Mouse (Mus musculus) Patski (cell line): ENCODE data around the gene Cox4i1. TPM values are rescaled to one million over a fixed set of nuclear protein-coding genes. Genes with fewer than 3 reads are reported as not detected.
A peak's percentile ranks its signal among the peaks of the same experiment; 100 is the strongest.

Experiments used
- ATAC-seq: fragments of 100-300 bp; one replicate; pipeline ENCODE4 v1.8.0; 2021
- CTCF ChIA-PET: fragments of 350-600 bp; sonication (Branson Sonifier 250); formaldehyde crosslinking; loops from one replicate; lab custom pipeline; 2022; ENCODE audit warnings: inconsistent platforms; lab: Charles Lee
- POLR2A ChIA-PET: fragments of 350-600 bp; sonication (Branson Sonifier 250); formaldehyde crosslinking; loops from one replicate; lab custom pipeline; 2022; ENCODE audit warnings: antibody characterized with exemption, inconsistent platforms; lab: Charles Lee
- DNase-seq: peaks from one replicate; pipeline ENCODE4 v3.0.0-alpha.2; 2011; ENCODE audit warnings: low read depth, low spot score
- H3K27me3 ChIP-seq: fragments of 371-371 bp; one replicate; pipeline ENCODE4 v1.5.1; 2021
- CTCF ChIP-seq: fragments of 100-300 bp; IDR thresholded peaks from one replicate; pipeline ENCODE4 v1.5.1; 2021
- in situ Hi-C: fragments of 300-500 bp; cut with MboI; formaldehyde crosslinking; loops from 3 replicates; pipeline ENCODE4 v1.11.1; 2018; ENCODE audit warnings: low pct_unique_long_range_greater_than_20kb, mixed read lengths
- polyA plus RNA-seq: library from polyadenylated mRNA; unstranded; gene quantifications from one replicate; pipeline ENCODE4 v1.2.3, GENCODE M21; 2021

The Cox4i1 gene
- polyA plus RNA-seq, 1 experiment from 2014 or later = 1,640 TPM

DNA sequence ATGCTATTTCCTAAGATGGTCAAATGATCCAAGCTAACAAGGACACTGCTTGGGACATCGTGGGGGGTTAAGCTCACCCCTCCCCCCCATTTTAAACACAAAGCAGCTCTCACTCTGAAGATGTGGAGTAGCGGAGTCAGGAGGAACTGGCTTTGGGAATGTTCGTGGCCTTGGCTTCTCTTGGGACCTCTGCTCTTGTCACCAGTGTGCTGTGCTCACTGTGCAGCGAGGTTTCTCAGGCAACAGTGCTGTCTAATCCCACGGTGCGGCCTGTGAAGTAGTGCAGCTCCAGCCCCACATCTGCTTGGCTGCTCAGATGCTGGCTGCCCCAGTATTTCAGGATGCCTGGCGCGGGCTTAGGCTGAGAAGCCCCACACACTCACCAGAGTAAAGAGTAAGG lies 10.6 kb upstream of the Cox4i1 start:
- ChIA-PET POLR2A (no interaction called here), CTCF (no interaction called here)
- in situ Hi-C loops = no loop called here
- DNase-seq (no peak), ATAC-seq (no peak)
- H3K27me3 ChIP-seq = no peaks in the 10 kb centered on the region
- TF ChIP-seq CTCF = no peak

DNA sequence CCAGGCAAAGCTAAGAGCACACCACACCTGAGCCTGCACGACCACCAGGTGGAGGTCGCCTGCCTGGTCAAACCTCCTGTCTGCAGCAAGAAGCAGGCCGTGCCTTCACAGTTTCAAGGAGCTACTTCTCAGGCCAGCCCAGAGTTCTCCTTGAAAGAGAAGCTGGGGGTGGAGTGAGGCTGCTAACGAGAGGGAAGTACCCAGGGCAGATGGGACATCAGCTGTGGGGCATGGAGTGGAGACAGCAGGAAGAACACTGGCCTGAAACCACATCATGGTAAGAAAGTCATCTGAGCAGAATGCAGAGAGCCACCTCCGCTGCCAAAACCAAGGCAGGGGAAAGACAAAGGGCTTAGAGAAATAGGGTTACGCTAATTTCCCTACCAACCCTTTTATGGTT lies 3.5 kb upstream of the Cox4i1 start:
- no peak for DNase-seq
- no peaks in the 10 kb centered on the region for H3K27me3 ChIP-seq
- in situ Hi-C loops = no loop called here
- TF ChIP-seq CTCF = no peak
- POLR2A ChIA-PET = no interaction called here
- CTCF ChIA-PET = interaction anchor here (0.9 kb wide), 1 partner anchor 16 kb away, joined by 3 read pairs; no protein-coding TSS in a partner anchor
- no peak for ATAC-seq

DNA sequence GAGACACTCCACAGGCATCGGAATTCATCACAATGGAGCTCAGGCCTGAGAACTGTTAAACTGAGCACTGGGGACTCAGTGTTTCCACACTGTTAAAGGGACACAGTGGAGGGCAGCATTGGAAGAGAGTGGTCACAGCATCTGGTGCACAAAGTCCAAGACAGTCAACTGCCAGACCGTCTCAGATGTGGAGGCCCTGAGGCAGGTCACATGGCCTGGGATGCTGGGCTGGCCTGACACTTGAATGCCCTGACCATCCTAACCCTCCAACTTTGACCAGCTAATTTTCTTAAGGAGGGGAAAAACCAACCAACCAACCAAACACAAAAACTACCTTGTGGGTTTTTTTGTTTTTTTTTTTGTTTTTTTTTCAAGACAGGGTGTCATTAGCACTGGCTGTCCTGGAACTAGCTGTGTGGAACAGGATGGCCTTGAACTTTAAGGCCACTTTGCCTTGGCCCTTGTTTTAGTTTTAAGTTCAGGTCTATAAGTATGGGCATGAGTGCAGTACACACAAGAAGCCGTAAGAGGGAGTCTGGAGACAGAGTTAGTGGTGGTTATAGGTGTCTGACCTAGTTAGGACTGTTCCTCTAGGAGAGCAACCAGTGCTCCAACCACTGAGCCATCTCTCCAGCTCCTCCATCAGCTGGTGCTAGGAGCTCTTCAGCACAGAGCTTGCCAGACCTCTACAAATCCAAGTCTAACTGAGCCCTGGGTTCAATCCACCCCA lies 2.1 kb upstream of the Cox4i1 start:
- ATAC-seq (no peak), DNase-seq (no peak)
- H3K27me3 ChIP-seq = no peaks in the 10 kb centered on the region
- in situ Hi-C loops = no loop called here
- CTCF ChIA-PET = interaction anchor here (1.0 kb wide), 1 partner anchor 12 kb away, joined by 3 read pairs; no protein-coding TSS in a partner anchor
- POLR2A ChIA-PET = no interaction called here
- TF ChIP-seq CTCF = no peak

DNA sequence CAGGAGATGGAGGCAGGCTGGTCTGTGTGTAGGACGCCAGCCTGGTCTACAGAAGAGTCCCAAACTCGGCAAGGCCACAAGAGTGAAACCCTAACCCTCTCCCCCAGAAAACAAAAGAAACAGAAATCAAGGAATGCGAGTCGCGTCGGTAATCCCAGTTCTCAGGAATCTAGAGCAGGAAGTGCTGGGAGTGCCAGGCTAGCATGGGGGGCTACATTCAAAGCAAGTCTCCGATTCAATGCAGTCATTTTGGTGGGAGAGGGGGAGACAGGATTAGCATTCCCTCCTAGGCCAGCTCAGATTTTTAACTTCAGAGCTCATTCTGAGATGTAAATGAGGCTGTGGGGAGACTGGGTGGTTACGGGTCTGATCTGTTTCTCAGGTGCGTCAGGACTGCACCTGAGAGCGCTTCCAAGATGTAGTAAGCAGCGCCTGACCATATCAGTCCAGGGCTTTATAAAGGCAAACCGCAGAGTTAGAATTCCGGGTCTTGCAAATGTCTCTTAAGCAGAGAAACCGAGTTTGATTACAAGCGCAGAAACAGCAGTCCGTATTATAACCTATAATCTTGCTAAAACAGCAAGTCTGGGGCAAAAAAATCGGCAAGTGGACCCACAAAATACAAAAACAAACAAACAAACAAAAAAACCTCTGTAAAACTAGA lies 1.1 kb upstream of the Cox4i1 start:
- POLR2A ChIA-PET = interaction anchor here (1.0 kb wide), 1 partner anchor 49 kb away, joined by 3 read pairs; no protein-coding TSS in a partner anchor
- in situ Hi-C loops = no loop called here
- TF ChIP-seq CTCF = no peak
- no peak for DNase-seq
- no peak for ATAC-seq
- H3K27me3 ChIP-seq = no peaks in the 10 kb centered on the region
- CTCF ChIA-PET = no interaction called here

DNA sequence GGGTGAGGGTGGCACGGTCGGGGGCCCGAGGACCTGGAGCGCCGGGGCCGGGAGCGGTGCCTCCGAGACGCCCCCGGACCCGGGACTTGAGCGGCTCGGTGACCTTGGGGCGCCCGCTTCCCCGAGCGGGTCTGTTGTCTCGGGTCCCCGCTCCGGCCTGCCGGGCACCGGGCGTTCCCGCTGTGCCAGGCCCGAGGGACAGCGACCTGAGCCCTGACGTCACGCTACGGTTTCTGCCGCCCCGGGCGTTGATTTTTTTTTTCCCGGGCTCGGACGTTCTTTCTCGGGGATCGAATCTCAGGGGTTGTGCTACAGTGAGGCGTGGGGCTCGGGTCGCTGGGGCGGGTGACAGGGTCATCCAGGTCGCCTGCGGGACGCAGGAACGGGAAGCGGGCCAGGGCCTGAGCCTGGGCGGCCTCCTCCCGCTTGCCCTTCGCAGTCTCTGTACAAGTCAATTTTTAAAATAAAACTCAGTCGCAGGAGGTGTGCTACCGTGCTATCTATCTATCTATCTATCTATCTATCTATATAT lies 418 bp downstream of the Cox4i1 start, which contains the start of gene Emc8:
Gene Emc8 (minus strand): TSS at position 200 of the 532 bp plus-strand sequence.
- CTCF ChIA-PET = no interaction called here
- in situ Hi-C loops = no loop called here
- POLR2A ChIA-PET = interaction anchor here (0.7 kb wide), 1 partner anchor 1540 kb away, joined by 4 read pairs; no protein-coding TSS in a partner anchor
- no peak for TF ChIP-seq CTCF
- DNase-seq (no peak), ATAC-seq (no peak)
- no peaks in the 10 kb centered on the region for H3K27me3 ChIP-seq

DNA sequence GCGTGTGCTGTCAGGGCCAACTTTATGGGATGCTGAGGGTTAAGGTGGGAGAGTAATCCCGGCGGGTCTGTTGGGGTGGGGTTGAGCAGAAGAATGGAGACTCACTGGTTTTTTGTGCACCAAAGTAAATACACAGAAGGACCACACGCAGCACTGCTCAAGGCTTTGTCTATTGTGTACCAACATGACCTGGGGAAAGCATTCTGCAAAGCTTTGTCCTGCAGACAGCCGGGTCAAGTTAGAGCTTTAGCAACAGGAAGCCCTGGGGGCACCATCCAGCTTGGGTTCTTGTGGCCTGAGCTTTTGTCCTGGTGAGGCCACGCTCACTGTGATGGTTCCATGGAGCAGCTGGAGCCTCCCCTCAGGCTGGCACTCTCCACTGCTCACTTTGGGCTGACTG lies 3.8 kb downstream of the Cox4i1 start:
- H3K27me3 ChIP-seq = no peaks in the 10 kb centered on the region
- ChIA-PET CTCF (no interaction called here), POLR2A (no interaction called here)
- no peak for TF ChIP-seq CTCF
- no peak for ATAC-seq
- no peak for DNase-seq
- in situ Hi-C loops = no loop called here

DNA sequence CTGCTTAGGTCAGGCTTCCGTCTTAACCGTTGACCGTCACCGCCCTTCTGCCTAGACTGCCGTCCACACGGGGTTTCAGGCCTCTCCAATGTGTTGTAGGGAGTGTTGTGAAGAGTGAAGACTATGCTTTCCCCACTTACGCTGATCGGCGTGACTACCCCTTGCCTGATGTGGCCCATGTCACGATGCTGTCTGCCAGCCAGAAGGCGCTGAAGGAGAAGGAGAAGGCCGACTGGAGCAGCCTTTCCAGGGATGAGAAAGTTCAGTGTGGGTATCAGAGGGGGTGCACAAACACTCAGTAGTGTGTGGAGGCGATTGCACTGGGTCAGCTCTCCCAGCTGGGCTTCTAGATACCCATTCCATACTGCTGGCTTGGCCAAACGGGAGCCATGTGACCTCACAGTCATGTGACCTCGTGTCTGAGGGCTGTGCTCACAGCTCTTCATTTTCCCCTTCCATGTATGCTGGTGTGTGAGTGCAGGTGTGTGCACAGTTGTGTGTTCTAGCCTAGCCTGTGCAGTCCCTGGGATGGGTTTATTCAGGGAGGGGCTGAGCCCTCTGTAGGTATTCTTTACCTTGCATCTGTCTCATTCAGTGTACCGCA lies 4.7 kb downstream of the Cox4i1 start:
- ATAC-seq (no peak), DNase-seq (no peak)
- POLR2A ChIA-PET = interaction anchor here (0.5 kb wide), 1 partner anchor 116 kb away, joined by 5 read pairs; no protein-coding TSS in a partner anchor
- no peak for TF ChIP-seq CTCF
- H3K27me3 ChIP-seq = no peaks in the 10 kb centered on the region
- CTCF ChIA-PET = interaction anchor here (1.3 to 2.1 kb wide), 2 partner anchors 124 to 128 kb away, joined by 4 read pairs; no protein-coding TSS in a partner anchor
- in situ Hi-C loops = no loop called here

- no peak for TF ChIP-seq CTCF
- POLR2A ChIA-PET = interaction anchor here (0.5 kb wide), 1 partner anchor 115 kb away, joined by 5 read pairs; no protein-coding TSS in a partner anchor
- in situ Hi-C loops = no loop called here
- CTCF ChIA-PET = interaction anchor here (1.3 to 2.1 kb wide), 2 partner anchors 123 to 127 kb away, joined by 4 read pairs; no protein-coding TSS in a partner anchor
- ATAC-seq (no peak), DNase-seq (no peak)
- no peaks in the 10 kb centered on the region for H3K27me3 ChIP-seq
Measured at GRCm38 (mm10) chr8:120673298-120673697, 5.3 kb downstream of the Cox4i1 start.

DNA sequence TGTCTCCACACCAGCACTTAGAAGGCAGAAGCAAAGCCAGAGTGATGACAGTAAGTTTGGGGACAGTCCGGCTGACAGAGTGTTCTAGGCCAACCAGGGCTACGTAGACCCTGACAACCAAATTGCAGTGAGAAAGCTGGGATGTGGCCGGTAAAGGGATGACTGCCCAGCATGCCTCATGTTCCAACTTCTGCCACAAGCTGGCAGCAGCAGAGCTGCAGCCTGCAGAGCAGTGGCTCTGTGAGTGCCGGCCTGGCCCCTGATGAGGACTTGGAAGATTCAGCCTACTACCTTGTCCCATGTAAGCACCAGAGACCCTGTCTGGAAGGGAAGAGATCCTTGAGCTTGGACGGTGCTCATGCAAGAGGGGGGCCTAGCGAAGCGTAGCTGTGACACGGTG lies 7.7 kb downstream of the Cox4i1 start:
- in situ Hi-C loops = loop anchor here (25.0 kb wide), 1 partner anchor 412 kb away; the partner anchor contains the start of gene Foxf1

DNA sequence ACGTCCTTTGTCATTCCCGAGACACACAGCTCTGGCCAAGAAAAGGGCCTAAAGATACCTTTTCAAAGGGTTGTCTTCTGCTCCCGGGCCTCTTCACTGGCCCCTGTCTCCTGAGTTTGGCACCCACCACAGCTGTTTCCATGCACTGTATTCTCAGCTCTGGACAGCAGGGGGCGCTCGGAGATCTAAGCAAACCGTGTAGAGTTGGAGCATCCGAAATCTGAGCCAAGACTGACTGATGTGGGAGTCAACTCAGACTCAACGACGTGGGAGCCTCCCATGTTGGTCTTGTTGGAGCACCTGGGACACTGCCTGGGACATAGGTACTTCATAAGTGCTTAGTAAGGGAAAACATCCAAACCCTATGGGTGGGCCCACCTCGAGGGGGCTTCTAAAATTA lies 10.4 kb downstream of the Cox4i1 start:
- in situ Hi-C loops = loop anchor here (25.0 kb wide), 1 partner anchor 409 kb away; the partner anchor contains the start of gene Foxf1
- ChIA-PET CTCF (interaction anchor here (0.7 to 7.2 kb wide), 5 partner anchors 8 to 131 kb away, joined by 3 to 61 read pairs (median 4); no protein-coding TSS in a partner anchor), POLR2A (no interaction called here)
- no peaks in the 10 kb centered on the region for H3K27me3 ChIP-seq
- DNase-seq (peak; percentile 17), ATAC-seq (peak; percentile 31)
- TF ChIP-seq CTCF = peak; percentile 90

More for the DNA sequence above, 7.7 kb downstream of the Cox4i1 start:
- POLR2A ChIA-PET = interaction anchor here (0.7 kb wide), 1 partner anchor 1043 kb away, joined by 4 read pairs; no protein-coding TSS in a partner anchor
- DNase-seq (no peak), ATAC-seq (no peak)
- no peak for TF ChIP-seq CTCF
- CTCF ChIA-PET = interaction anchor here (1.0 to 7.2 kb wide), 2 partner anchors 62 to 122 kb away, joined by 3 to 61 read pairs; no protein-coding TSS in a partner anchor
- no peaks in the 10 kb centered on the region for H3K27me3 ChIP-seq
